Mouse (Mus musculus) myocyte (in vitro differentiated cells): ENCODE results near the gene Ass1. TPM values are rescaled to one million over a fixed set of nuclear protein-coding genes. Genes with fewer than 3 reads are reported as not detected.

Experiments used
- H3K27me3 ChIP-seq: one replicate; pipeline ENCODE4 v1.6.1; 2011; ENCODE audit not compliant: control insufficient read depth, insufficient read depth, insufficient read length
- H3K36me3 ChIP-seq: one replicate; pipeline ENCODE4 v1.6.1; 2011; ENCODE audit not compliant: control insufficient read depth, insufficient read depth
- H3K4me2 ChIP-seq: one replicate; pipeline ENCODE4 v1.6.1; 2011; ENCODE audit warnings: low read depth, control low read depth
- H3K4me3 ChIP-seq: one replicate; pipeline ENCODE4 v1.5.1; 2011; ENCODE audit warnings: mild to moderate bottlenecking, control low read depth, moderate library complexity
- H3K79me2 ChIP-seq: one replicate; pipeline ENCODE4 v1.6.1; 2011; ENCODE audit not compliant: control insufficient read depth, insufficient read depth
- H3ac ChIP-seq: one replicate; pipeline ENCODE4 v1.6.1; 2011; ENCODE audit not compliant: control insufficient read depth, insufficient read length
- CEBPB ChIP-seq: IDR thresholded peaks from 2 replicates; pipeline ENCODE4 v1.6.1; 2011; ENCODE audit warnings: mild to moderate bottlenecking, moderate library complexity; ENCODE audit not compliant: poor library complexity, insufficient read depth, severe bottlenecking
- E2F4 ChIP-seq: IDR thresholded peaks from one replicate; pipeline ENCODE4 v1.6.1; 2011; ENCODE audit warnings: mild to moderate bottlenecking, control low read depth, moderate library complexity; ENCODE audit not compliant: insufficient read depth
- MAX ChIP-seq: IDR thresholded peaks from one replicate; pipeline ENCODE4 v1.6.1; 2011; ENCODE audit warnings: low read depth, mild to moderate bottlenecking, control low read depth
- MYOD1 ChIP-seq, 3 experiments: IDR thresholded peaks; one replicate each; pipeline ENCODE4 v1.6.1; 2011; ENCODE audit warnings: control low read depth in 2 of 3, low read depth in 2 of 3, mild to moderate bottlenecking in 2 of 3, moderate library complexity in 1 of 3; ENCODE audit not compliant: insufficient read length in 2 of 3, control insufficient read depth in 1 of 3
- MYOG ChIP-seq, 3 experiments: IDR thresholded peaks; one replicate each; pipeline ENCODE4 v1.6.1; 2011; ENCODE audit warnings: control low read depth in 2 of 3, low read depth in 2 of 3, mild to moderate bottlenecking in 2 of 3; ENCODE audit not compliant: insufficient read length in 2 of 3, control insufficient read depth in 1 of 3, insufficient read depth in 1 of 3
- POLR2A ChIP-seq: IDR thresholded peaks from one replicate; pipeline ENCODE4 v1.6.1; 2011; ENCODE audit warnings: low read depth, mild to moderate bottlenecking, control low read depth, moderate library complexity; ENCODE audit not compliant: insufficient read length
- POLR2AphosphoS2 ChIP-seq: IDR thresholded peaks from one replicate; pipeline ENCODE4 v1.6.1; 2011; ENCODE audit warnings: low read depth, control low read depth; ENCODE audit not compliant: insufficient read length
- REST ChIP-seq: IDR thresholded peaks from one replicate; pipeline ENCODE4 v1.6.1; 2011; ENCODE audit warnings: mild to moderate bottlenecking, control low read depth, moderate library complexity; ENCODE audit not compliant: insufficient read depth, insufficient read length
- SRF ChIP-seq: IDR thresholded peaks from one replicate; pipeline ENCODE4 v1.6.1; 2011; ENCODE audit warnings: low read depth; ENCODE audit not compliant: control insufficient read depth, insufficient read length
- TCF12 ChIP-seq: IDR thresholded peaks from one replicate; pipeline ENCODE4 v1.6.1; 2011; ENCODE audit warnings: mild to moderate bottlenecking, control low read depth; ENCODE audit not compliant: poor library complexity, insufficient read depth, severe bottlenecking
- TCF3 ChIP-seq: IDR thresholded peaks from one replicate; pipeline ENCODE4 v1.6.1; 2011; ENCODE audit warnings: low read depth, control low read depth; ENCODE audit not compliant: insufficient read length
- USF1 ChIP-seq: IDR thresholded peaks from one replicate; pipeline ENCODE4 v1.6.1; 2011; ENCODE audit warnings: low read depth, mild to moderate bottlenecking, control low read depth, moderate library complexity
- polyA plus RNA-seq: library from polyadenylated mRNA; unstranded; fragments of >200 nt; fragmentation: generic; extraction: Trizol; gene quantifications from one replicate; pipeline ENCODE4 v1.2.1, GENCODE M21; 2012; ENCODE audit warnings: missing spikeins

Ass1 gene
- polyA plus RNA-seq, 1 experiment = 71.5 TPM

- no peak overlapping the region for H3K4me2 ChIP-seq
- TF ChIP-seq MYOD1 (IDR thresholded peaks at IDR 0.05; ENCODE audit: control insufficient read depth in 1 of 3, insufficient read length in 2 of 3, low read depth in 2 of 3) (no peak), USF1 (no peak), REST (no peak), POLR2A (no peak), CEBPB (no peak), MAX (no peak), TCF3 (no peak)
- no peaks in the 10 kb centered on the region for H3K27me3 ChIP-seq
- no peak overlapping the region for H3ac ChIP-seq
- no peaks in the 10 kb centered on the region for H3K79me2 ChIP-seq
- no peak overlapping the region for H3K4me3 ChIP-seq
- no peaks in the 10 kb centered on the region for H3K36me3 ChIP-seq
Measured at GRCm38 (mm10) chr2:31501448-31502130, 31.6 kb downstream of the Ass1 start.

GRCm38 (mm10) chr2:31502616-31503522, 32.9 kb downstream of the Ass1 start:
- Histone ChIP-seq H3K79me2 (no peaks in the 10 kb centered on the region), H3K4me2 (no peak overlapping the region), H3K27me3 (no peaks in the 10 kb centered on the region), H3ac (no peak overlapping the region), H3K36me3 (no peaks in the 10 kb centered on the region), H3K4me3 (no peak overlapping the region)
- TF ChIP-seq MAX (no peak), MYOD1 (IDR thresholded peaks at IDR 0.05; ENCODE audit: control insufficient read depth in 1 of 3, insufficient read length in 2 of 3, low read depth in 2 of 3) (no peak), E2F4 (no peak), USF1 (no peak), MYOG (IDR thresholded peaks at IDR 0.05; ENCODE audit: control insufficient read depth in 1 of 3, insufficient read depth in 1 of 3, insufficient read length in 2 of 3, low read depth in 2 of 3) (no peak), REST (no peak), TCF3 (no peak)

- H3K4me3 ChIP-seq = no peak overlapping the region
- no peaks in the 10 kb centered on the region for H3K79me2 ChIP-seq
- no peak overlapping the region for H3ac ChIP-seq
- H3K27me3 ChIP-seq = no peaks in the 10 kb centered on the region
- H3K4me2 ChIP-seq = no peak overlapping the region
- H3K36me3 ChIP-seq = no peaks in the 10 kb centered on the region
- TF ChIP-seq USF1 (no peak), MYOD1 (IDR thresholded peaks at IDR 0.05; ENCODE audit: control insufficient read depth in 1 of 3, insufficient read length in 2 of 3, low read depth in 2 of 3) (no peak)
Measured at GRCm38 (mm10) chr2:31505472-31505871, 35.5 kb downstream of the Ass1 start.

DNA sequence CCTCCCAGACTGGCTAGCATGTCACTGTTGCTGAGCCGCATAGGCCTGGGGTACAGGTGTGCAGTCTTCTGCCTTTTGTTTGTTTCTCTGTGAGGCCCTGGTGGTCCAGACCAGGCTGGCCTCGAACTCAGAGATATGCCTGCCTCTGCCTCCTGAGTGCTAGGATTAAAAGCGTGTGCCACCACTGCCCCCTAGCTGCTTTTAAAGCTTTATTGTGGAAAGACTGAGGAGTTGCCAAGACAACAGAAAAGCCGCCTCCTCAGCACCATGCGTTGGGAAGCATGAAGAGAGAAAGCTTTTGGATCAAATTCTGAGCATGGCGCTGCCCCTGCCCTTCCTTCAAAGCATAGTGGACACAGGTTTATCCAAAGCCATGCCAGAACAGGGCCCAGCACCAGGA, 38.8 kb downstream of the Ass1 start:
- Histone ChIP-seq H3K79me2 (no peaks in the 10 kb centered on the region), H3ac (no peak overlapping the region), H3K27me3 (no peaks in the 10 kb centered on the region), H3K4me2 (no peak overlapping the region), H3K36me3 (no peaks in the 10 kb centered on the region), H3K4me3 (no peak overlapping the region)
- no peak for TF ChIP-seq E2F4
- TF ChIP-seq TCF12 = no peak
- TF ChIP-seq POLR2AphosphoS2 = no peak
- TF ChIP-seq REST = no peak
- TF ChIP-seq MAX = no peak
- no peak for TF ChIP-seq MYOG (IDR thresholded peaks at IDR 0.05; ENCODE audit: control insufficient read depth in 1 of 3, insufficient read depth in 1 of 3, insufficient read length in 2 of 3, low read depth in 2 of 3)
- TF ChIP-seq MYOD1 (IDR thresholded peaks at IDR 0.05; ENCODE audit: control insufficient read depth in 1 of 3, insufficient read length in 2 of 3, low read depth in 2 of 3) = no peak
- no peak for TF ChIP-seq SRF
- no peak for TF ChIP-seq TCF3
- TF ChIP-seq POLR2A = no peak
- no peak for TF ChIP-seq CEBPB
- no peak for TF ChIP-seq USF1

GRCm38 (mm10) chr2:31511316-31511715, 41.3 kb downstream of the Ass1 start:
- Histone ChIP-seq H3K79me2 (no peaks in the 10 kb centered on the region), H3ac (no peak overlapping the region), H3K4me3 (no peak overlapping the region), H3K27me3 (no peaks in the 10 kb centered on the region), H3K36me3 (no peaks in the 10 kb centered on the region), H3K4me2 (no peak overlapping the region)
- TF ChIP-seq POLR2A (no peak), SRF (no peak), E2F4 (no peak), CEBPB (no peak), TCF3 (no peak), USF1 (no peak), POLR2AphosphoS2 (no peak), TCF12 (no peak), MAX (no peak), REST (no peak), MYOD1 (IDR thresholded peaks at IDR 0.05; ENCODE audit: control insufficient read depth in 1 of 3, insufficient read length in 2 of 3, low read depth in 2 of 3) (no peak), MYOG (IDR thresholded peaks at IDR 0.05; ENCODE audit: control insufficient read depth in 1 of 3, insufficient read depth in 1 of 3, insufficient read length in 2 of 3, low read depth in 2 of 3) (no peak)
